17 mouse cellular contexts compared by ENCODE assay signal in genomic region chr1:136637696-136638095, GRCm38 (mm10). TPM values are rescaled to one million over a fixed set of nuclear protein-coding genes. Genes with fewer than 3 reads are reported as not detected.
DNase-seq lines count a peak whose midpoint lies in the region.
"Had no signal": no experiment of that assay in that cellular context is flagged by ENCODE, and none has a peak within 500 bp of the region (broad histone marks: within the 10 kb centered on the region; RNA-seq: fewer than 3 reads in every experiment).

No protein-coding gene starts in this region.

- no peaks in the 10 kb centered on the region for H3K9me3 ChIP-seq in heart, embryonic 10.5 days
- H3K9me3 ChIP-seq: G1E had no signal

- peak; percentile 52 for DNase-seq in heart, adult 11 months
- DNase-seq in heart, postnatal 14 days, result no peak
- DNase-seq in heart, embryonic 10.5 days (ENCODE audit: low spot score), result peak; percentile 58
- no peak for DNase-seq in heart, postnatal 36 days
- DNase-seq: adrenal gland, adult 2 months; adrenal gland, adult 8-10 months; adrenal gland, postnatal 10 days; adrenal gland, postnatal 14 days; adrenal gland, postnatal 25 days; adrenal gland, postnatal 36 days; B cell, adult 2 months; cerebellum, adult 11 months; cerebellum, adult 11-12 months; cerebellum, adult 18-20 months had no signal

- 79% methylated on average over 4 of the region's 4 CpGs for WGBS in heart, embryonic 10.5 days

- no peak overlapping the region for H3K4me3 ChIP-seq in heart, embryonic 10.5 days

- H3K27me3 ChIP-seq in heart, embryonic 10.5 days (ENCODE audit: insufficient read depth, poor library complexity, severe bottlenecking), result no peaks in the 10 kb centered on the region
- H3K27me3 ChIP-seq: CH12.LX, Patski had no signal

- no peaks in the 10 kb centered on the region for H3K4me1 ChIP-seq in heart, embryonic 10.5 days

- H3K27ac ChIP-seq in heart, embryonic 10.5 days, result no peak overlapping the region

- intact Hi-C loops in heart, postnatal 14 days (cut with DNase I), result no loop called here
- intact Hi-C loops in heart, postnatal 36 days (cut with DNase I), result no loop called here

- no peaks in the 10 kb centered on the region for H3K36me3 ChIP-seq in heart, embryonic 10.5 days

RNA-seq across cellular contexts. Expression of gene Zfp281, which starts 13.0 kb away (rescaled TPM):
- total RNA-seq in heart, postnatal 14 days (2021), result 10 to 100 TPM; 11.3 to 11.5 TPM
- 15.6 and 22.5 TPM in 2 replicates for polyA plus RNA-seq in heart, embryonic 10.5 days (2016; fragmentation: Nextera tagmentation; extraction: Ambion mirVana)
- total RNA-seq in heart, postnatal 36 days (2021), result 10 to 100 TPM; 10.1 to 11.4 TPM

Comparison
In these comparisons a context has a peak if more than half of its experiments do, and no peak if none do; other contexts are left out.
1. DNase-seq: peak in heart, adult 11 months (single experiment) and heart, embryonic 10.5 days (single experiment); none in heart, postnatal 14 days (0 of 2) and heart, postnatal 36 days (0 of 2).